Mouse (Mus musculus) testis, postnatal 14 days (tissue): ENCODE measurements around the gene Chst4.
A peak's percentile ranks its signal among the peaks of the same experiment; 100 is the strongest.

Experiments used
- DNase-seq: peaks from one replicate; pipeline ENCODE4 v3.0.0; 2021; ENCODE audit warnings: low spot score

Chst4 gene

DNA sequence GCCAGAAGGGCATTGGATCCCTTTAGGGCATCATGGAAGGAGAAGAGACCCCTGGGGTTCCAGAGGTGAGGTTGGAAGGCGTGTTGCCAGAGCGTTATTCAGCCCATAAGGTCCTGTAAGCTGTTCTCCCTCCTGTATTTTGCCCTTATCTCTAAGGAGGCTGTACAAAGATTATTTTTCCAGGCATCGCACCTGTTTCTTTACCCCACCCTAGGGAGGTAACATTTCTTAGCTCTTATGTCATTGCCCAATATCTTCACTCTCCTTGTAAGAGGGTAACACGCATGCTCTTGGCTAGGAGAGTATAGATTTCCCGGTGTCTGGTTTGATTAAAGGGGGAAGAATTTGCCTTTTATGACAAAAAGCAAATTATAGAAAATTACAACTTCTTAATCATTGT is at the start of gene Chst4:
TSS of gene Chst4 (minus strand) at position 82 of the 400 bp plus-strand sequence.
- no peak for DNase-seq

DNA sequence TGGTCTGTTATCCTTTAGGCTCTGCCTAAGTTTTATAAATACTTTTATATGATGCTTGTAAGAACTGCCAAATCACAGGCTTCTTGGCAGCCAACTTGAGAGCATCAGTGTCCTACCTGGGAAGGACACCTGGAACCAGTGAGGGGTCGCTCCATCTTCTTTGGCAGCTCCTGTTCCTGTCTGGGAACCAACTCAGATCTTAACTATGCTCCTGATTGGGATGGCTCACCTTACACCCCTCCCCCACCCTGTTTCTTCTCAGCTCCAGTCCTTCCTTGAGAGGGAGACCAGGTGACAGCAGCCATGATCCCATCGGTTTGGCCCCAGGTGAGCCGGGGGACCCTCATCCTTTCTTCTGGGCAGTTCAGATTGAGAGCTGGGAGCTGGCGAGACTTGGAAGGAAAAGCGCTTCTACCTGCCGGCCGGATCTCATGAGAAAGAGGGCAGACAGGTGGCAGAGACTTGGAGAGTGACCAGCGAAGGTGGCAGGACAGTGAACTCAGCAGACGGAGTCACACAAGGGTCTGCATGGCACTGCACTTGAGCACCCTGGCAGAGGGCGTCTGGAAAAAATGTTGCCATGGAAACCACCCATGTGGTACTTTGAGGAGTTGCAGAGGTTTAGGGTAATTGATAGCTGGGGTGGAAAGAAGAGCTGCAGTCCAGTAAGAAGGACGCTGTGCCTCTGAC is 43.0 kb upstream of the Chst4 start:
- no peak for DNase-seq

DNA sequence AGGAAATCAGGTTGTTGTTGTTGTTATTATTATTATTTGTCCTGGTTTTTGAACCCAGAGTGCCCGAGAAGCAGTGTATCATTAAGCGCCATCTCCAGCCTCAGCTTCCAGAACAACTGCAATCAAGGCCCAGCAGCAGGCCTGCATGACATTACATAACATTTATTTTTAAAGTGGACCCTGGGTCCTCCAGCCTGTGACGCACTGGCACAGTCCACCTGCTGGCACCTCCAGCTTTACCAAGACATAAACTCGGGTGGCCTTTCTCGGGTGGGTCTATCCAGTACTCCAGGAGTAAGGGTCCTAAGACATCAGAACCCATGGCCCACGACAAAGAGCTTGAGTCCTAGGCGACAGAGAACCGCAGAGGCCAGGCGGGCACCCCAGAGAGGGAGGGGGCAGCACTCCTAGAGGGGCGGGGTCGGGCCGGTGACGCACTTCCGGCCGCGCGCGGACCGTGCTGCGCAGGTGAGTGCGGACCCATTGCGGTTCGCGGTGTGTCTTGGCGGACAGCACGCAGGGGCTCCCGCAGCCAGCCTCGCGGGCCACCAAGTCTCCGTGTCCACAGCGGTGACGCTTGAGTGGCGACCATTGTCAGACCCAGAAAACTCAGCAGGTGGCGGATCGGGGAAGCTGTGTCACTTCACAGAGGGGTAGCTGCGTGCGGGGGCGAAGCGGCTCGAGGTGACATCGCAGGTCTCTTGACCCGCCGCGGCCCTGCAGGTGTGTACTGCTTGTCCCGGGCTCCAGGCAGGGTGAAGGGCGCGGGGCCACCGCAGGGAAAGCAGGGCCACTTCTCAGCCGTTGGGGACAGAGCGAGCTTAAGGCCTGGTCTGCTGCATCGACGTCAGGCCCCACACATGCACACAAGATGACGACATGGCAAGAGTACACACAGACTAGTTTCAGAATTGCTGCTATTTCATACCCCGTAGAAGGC is 40.0 kb upstream of the Chst4 start, which contains the start of gene Zfp612:
TSS of gene Zfp612 (plus strand) at position 465 of the 940 bp plus-strand sequence.
- peak; percentile 81 for DNase-seq

DNA sequence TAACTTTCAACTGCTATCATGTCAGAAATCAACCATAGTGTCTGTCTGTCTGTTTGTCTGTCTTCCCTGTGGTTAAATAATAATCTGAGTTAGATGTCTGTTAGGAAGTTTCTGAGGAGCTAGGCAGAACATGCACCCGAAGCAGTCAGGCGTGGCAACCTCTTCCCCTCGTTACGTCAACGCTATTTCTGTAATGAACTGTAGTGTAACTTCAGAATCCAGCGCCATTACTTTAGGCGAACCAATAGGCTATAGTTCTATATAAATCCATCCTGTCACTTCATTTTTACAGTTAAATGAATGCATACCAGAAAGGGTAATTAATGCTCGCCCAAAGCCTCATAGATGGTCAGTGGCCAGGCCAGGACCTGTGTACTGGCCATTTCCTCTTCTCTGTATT is 35.0 kb upstream of the Chst4 start:
- DNase-seq = no peak

DNA sequence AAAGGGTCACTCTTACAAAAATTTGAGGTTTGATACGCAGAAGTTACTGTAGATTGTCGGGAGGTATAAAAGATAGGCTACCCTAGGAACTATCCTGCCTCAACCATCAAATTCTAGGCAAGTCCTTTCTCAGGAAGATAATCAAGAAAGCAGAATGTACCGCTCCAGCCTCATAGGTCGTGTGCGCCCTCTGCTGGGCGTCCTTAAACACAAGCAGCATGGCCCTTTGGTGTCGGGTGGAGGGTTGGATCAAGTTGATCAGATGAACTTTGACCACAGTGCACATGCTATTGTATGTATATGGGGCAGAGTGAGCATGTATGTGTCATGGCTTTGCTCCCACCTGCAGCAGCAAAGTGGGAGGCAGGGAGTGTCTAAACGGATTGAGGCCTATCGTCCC is 32.1 kb upstream of the Chst4 start:
- DNase-seq = peak; percentile 21

DNA sequence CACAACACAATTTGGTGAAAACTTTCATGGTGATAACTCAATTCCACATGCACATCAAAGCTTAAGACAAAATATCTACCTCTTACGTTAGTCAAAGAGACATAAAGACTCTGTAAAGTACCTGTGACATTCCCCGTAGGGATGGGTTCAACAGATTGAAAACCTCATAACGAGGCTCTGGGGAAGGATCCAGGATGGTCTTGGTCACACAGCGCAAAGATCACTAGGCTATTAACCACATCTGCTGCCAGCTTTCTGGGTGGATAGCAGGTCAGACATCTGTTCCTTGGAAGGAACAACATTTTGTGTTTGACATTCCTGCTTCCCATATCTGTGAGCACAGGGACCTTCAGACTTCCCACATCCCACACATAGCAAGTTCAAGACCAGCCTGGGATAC is 30.2 kb upstream of the Chst4 start:
- DNase-seq = no peak

DNA sequence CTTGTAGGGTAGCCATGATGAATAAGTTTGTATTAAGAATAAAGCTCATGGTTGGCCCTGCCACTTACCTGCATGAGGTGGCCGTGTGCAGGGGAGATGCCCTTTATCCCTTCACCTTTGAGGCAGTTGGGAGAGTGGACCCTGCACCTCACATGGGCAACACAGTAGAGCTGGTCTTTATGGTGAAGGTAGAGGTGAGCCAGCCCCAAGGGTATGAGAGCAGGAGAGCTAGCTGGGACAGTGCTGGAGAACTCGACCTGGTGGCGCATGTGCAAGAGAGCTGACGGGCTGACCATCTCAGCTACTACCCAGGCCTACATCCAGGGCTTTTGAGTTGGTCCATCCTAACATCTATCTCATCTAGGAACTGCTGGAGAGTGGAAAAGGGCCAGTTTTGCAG is 26.1 kb upstream of the Chst4 start:
- DNase-seq = no peak

DNA sequence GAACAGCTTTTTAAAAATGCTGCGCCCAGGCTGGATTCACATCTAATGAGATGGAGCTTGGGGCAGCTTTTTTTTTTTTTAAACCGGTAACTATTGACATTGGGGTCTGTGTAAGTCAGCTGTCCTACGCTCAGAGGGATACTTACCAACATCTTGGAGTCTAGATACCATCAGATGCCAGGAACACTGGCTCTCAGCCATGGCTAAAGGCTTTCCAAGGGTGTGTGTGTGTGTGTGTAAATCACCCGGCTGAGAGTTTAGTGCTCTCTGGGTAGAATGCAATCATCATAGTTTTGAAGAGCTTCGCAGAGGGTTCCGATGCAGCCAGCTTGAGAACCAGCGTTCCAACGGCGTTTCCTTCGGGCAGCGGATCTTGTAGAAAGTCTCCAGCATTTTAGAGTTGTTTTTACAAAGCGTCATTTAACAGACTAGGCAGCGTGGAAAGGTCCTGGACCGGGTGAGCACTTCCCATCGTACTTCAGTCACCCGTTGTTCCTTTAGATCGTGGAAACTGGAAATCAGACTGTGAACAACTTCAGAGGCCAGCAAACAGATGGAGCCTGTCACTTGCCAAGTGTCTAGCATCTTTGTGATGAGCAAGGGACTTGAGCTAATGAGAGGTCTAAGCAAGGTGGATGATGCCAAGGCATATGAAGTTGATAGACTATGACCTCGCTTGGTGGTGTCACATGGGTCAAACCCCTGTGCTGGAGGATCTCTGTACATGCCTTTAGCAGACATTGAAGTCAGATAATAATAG is 25.2 kb upstream of the Chst4 start:
- DNase-seq = no peak

DNA sequence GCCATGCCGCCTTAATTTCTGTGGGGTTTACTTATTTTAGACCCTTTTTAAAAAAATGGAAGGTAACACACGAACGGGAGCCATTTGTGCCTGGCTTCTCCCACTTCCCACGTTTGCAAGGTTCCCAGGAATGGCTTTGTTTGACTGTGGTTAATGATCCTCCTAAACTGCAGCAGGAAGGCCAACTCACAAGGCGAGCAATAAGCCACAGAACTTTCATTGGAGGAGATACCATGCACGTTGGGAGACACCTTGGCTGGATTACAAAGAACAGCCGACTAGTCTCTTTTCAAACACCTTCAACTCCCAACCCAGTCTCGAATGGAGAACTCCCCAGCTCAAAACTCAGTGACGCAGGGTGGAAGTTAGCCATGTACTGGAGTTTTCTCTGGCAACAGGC is 24.6 kb upstream of the Chst4 start:
- no peak for DNase-seq

DNA sequence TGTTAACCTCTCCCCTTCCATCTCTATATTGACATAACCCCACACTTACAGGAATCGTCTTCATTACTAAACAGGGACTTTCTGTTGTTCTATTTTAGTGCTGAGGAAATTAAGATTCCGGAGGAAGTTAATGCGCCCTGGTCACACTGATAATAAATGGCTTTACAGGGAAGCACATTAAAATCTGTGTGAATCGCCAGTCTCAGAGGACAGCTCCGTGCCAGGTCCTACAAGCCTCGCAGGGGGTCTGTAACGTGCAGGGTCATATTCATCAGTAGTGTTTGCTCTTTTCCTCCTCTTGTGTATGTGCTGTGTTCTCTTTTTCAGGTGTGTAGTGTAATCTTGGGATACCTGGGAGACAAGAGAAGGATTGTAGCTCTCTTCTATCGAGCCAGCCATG is 18.7 kb upstream of the Chst4 start:
- DNase-seq = no peak

DNA sequence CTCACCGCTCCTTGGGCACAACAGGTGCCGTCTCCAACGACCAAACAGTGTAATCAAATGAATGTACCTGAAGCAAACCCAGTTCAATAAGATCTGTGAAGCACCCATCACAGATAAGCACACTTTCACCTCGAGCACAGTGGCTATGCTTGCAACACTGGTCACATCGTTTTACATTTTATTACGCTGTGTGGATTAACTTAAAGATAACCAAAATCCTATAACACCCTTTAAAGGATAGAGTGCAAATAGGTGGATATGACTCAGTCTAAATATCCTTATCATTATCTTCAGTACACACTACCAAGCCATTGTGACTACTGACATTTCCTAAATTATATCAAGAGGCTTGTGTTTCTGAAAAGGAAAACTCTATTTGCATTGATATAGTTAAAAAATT is 11.7 kb upstream of the Chst4 start:
- no peak for DNase-seq

DNA sequence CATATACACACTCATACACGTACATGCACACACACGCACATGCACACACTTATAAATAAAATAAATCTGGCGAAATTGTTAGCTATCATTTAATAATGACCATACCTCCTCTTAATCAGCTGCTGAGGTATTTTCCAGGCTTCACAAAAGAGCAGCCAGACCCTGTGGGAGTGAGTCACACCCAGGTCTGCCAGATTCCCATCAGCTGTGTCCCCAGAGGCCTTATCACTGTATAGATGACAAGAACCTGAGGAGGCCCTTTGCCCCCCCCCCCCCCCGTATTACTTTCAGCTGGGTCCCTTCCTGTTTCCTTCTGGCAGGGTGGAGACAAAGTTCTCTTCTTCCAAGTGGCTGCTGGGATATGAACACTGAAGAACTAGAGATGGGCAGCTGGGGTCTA is 969 bp upstream of the Chst4 start:
- DNase-seq = no peak

DNA sequence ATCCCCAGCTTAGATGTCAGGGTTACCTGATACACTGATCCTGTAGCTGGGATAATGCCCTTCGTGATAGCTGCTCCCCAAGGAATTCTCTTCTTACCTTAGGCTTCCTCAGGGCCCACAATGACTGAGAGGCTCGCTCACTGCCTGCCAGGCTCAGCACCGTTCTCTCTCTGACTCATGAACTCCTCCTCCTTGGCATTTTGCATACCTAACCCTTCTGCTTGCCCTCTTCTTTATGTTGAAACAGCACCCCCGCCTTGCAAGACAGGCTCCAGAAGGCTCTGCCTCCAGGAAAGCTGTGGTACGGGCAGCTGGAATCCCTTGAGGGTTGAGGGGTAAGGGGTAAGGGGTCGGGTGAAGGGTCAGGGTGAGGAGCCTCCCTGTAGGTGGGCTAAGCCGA is 324 bp downstream of the Chst4 start:
- DNase-seq = no peak

DNA sequence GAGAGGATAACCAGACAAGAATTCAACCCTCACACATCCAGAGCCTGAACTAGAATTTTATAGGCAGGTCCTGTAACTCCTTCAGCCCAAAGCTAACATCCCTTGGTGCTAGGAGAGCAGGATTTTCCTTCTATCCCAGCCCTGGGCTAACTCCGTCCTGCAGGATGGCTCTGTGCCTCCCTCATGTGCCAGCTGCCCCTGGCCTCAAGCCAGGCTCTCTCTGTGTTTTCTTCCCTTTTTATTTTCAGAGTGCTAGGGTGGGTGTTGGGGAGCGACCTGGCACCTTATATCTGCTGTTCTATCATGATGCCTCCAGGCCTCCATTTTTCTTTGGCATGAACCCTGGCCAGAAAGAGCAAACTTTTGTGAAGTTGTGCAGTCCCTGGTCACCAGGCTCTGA is 3.4 kb downstream of the Chst4 start:
- DNase-seq = no peak

DNA sequence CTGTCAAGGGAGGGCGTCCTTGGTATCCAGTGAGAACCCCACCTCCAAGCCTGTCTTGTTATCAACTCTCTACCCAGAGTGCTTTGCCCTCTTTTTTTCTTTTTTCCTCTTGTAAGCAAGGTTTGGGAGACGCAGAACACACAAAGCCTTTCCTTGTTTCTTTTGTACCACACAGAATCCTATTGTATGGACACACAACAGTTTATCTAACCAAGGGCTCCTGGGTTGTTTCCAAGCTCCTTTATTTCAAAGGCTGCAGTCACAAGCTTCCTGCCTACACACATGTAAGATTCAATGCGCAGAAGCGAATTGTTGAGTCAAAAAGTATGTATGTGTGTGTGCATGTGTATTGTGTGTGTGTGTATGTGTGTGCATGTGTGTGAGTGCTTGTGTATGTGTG is 5.2 kb downstream of the Chst4 start:
- DNase-seq = peak; percentile 51

DNA sequence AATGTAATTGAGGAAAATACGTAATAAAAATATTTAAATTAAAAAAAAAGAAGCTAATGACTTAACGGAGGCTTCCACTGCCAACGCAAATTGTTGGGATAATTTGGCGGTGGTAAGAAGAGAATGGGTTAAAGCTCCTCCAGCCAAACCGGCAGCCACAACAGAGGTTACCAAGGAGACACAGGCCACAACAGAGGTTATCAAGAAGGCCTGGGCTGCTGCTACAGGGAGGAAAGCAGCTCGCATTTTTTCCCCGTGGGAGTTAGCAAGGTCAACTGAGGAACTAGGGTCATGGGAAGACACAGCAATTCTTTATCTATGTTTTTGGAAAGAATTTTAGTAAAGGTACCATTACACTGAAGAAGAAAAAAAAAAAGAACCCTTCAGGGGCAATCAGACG is 5.8 kb downstream of the Chst4 start:
- DNase-seq = peak; percentile 38

DNA sequence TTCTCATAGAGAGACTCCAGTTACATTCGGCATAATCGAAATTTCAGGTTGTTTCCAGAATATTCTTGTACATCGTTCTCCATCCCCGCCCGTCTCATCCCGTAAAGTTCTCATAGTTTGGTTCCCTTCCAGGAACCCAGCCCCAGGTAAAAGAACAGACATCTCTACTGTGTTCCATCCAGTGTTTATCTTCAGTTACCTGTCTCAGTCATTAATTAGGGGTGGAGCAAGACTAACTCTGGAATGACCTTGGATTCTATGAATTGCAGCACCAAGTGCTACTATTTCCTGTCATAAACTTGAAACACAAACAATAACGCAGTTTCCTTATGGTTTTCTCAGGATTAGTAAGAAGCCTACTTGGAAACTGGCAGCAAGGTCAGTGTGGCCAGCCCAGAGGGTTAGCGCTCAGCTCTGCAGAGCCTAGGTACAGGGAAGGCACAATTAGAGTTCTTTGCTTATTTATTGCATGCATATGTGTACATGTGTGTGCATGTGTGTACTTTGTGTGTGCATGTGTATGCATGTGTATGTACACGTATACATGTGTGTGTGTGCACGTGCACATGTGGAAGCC is 16.7 kb downstream of the Chst4 start:
- DNase-seq = no peak

DNA sequence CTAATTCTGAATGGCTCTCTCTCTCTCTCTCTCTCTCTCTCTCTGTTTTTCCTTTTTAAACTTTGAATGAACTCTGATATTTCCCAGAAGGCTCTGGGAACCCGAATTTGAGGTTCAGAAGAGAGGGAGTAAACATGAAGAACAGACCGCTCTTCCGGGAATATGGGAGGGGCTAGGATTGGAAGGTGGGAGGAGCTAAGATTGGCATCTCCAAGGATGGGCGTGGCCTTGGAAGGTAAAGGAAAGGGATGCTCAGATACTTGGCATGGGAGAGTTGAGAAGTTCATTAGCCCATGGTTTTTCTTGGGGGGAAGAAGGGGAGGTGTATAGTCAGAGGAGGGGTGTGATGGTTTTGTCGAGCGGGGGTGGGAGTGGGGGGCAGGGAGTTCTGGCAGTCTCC is 17.5 kb downstream of the Chst4 start:
- no peak for DNase-seq

DNA sequence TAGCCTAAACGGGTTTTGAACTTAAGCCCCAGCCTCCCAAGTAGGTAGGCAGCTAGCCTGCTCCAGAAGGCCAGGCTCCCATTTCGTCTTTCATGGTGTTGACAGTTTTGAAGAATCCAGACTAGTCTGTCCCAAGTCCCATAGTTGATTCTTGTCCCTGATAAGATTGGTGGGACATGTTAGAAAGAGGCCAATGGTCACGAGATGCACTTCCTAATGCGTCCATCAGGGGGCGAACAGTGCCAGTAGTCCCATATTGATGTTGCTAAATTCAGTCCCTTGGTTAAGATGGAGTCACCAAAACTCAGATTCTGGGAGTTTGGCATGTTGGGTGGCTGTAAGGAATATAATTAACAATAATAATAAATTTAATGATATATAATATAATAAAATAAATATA is 28.7 kb downstream of the Chst4 start:
- no peak for DNase-seq

DNA sequence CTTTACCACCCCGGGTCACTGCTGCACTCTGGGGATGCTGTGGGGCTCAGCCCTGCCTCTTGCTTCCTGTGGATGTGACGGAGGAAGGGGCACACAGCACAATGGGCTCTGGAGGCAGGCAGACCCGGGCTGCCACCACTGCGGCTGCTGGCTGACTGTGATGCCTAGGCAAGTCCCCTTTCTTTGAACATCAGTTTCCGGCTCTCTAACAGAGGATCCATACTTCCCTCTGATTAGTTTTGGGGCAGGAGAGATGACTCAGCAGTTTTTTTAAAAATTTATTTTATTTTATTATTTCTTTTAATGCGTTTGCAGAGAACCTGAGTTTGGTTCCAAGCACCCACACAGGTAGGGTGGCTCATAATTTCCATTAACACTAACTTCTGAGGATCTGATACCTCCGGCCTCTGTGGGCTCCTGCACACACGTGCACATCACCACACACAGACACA is 30.5 kb downstream of the Chst4 start:
- DNase-seq = no peak

DNA sequence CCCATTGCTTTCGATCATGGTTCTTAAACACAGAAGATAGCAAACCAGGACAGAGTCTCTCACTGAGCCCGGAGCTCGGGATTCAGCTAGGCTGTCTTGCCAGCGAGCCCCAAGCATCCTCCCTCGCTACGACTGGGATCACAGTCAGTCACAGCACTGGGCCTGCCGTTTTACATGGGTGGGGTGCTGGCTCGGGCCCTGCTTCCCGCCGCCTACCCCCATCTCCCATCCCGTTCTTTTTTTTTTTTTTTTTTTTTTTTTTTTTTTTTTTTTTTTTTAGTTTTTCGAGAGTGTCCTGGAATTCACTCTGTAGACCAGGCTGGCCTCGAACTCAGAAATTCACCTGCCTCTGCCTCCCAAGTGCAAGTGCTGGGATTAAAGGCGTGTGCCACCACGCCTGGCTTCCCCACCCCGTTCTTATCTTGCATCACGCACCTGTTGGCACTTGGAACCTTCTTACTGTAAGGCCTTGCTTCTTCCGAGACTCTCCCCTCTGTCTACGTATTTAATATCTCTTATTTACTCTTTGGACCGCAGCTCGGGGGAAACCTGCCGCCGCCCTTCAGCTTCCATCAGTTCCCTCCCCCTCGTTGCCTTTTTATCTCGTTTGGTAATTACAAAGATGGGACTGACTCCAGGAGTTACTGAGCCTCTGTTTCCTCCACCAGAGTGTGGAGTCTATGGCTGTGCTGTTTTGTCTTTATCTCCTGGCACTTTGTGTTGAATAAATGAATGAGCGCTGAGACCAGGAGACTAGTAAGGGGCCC is 31.1 kb downstream of the Chst4 start:
- DNase-seq = no peak
